Mouse (Mus musculus) frontal cortex, postnatal 10 days (tissue): ENCODE results near the gene Rtn1.

Experiments used
- DNase-seq, 2 experiments: peaks; one replicate each; pipeline ENCODE4 v3.0.0; 2022; ENCODE audit warnings: low spot score in 2 of 2, mixed read lengths in 1 of 2

The Rtn1 gene

GRCm38 (mm10) chr12:72279129-72279875 is 129.6 kb downstream of the Rtn1 start:
- no peak for DNase-seq

- DNase-seq, result no peak
Measured at GRCm38 (mm10) chr12:72273721-72274414, 135.0 kb downstream of the Rtn1 start.

DNA sequence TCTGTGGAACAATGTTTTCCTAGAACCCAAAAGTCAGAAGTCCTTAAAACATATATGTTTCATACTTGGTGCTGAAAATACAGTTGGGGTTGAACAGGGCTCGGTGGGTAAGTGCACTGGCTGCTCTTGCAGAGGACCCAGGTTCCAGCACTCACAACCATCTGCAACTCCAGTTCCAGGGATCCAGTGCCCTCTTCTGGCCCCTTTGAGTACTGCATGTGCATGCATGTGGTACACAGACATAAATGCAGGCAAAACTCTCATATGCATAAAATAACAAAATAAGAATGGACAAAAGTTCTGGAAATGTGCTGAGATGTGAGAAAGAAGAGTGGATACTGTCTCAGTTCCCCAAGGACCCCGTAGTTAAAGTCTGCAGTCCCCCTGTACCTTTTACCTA is 141.2 kb downstream of the Rtn1 start:
- no peak for DNase-seq

GRCm38 (mm10) chr12:72265261-72266228 is 143.3 kb downstream of the Rtn1 start:
- peak; percentile 60 to 72 for DNase-seq

DNA sequence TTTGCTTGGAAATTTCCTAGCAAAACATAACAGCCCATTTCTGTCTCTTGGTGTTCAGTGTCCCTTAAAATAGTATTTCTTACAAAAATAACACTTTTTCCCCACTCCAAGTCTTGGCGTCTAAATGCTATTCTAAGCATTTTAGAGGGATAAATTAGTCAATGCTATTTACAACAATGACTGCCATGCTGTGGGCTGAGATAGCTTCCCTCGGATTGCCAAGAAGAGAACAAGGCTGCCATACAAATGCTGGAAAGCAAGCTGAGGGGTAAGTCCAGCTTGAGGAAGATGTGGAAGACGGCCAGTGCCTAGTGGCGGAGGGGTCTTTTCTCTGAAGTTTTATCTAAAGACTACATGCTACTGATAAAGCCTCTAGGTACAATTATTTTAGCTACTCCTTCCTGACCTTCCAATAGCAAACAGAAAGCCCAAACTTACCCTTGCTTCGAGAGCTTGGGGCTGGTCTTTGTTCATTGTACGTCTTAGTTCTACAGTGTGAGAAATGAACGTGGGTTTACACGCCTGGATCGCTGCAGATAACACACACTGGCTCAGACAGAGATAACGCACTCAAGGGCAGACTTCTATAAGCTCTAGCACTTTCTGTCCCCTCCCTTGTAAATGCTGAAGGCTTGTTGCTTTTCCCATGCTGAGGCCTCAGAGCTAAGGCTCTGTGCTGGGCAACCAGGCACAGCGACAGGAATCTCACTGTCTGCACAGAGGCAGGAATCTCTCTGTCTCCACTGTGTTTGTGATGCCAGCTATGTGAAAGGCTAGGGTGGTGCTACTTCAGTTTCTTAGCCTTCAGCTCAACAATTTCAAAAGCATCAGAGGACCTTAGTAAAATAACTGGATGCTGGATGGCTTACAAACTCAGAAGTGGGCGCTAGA is 145.4 kb downstream of the Rtn1 start:
- no peak for DNase-seq

GRCm38 (mm10) chr12:72257000-72257399 is 151.9 kb downstream of the Rtn1 start:
- DNase-seq, result no peak

DNA sequence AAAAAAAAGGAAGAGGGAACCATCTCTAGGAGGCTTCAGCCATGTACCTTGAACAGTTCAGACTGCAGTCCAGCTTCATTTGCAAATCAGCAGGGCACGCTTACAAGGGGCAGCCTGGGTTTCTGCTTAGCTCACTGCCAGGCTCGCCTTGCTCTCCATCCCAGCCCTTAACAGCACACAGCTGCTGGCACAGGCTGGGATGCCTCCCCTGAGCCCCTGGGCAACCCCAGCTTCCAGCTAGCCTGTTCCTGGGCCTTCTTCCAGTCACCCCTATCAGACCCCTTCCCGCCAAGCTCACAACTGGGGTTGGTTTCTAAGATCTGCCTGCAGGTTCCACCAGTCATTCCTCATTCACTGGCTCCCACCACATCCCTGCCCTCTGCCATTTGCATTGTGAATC is 155.8 kb downstream of the Rtn1 start:
- DNase-seq, result no peak

DNA sequence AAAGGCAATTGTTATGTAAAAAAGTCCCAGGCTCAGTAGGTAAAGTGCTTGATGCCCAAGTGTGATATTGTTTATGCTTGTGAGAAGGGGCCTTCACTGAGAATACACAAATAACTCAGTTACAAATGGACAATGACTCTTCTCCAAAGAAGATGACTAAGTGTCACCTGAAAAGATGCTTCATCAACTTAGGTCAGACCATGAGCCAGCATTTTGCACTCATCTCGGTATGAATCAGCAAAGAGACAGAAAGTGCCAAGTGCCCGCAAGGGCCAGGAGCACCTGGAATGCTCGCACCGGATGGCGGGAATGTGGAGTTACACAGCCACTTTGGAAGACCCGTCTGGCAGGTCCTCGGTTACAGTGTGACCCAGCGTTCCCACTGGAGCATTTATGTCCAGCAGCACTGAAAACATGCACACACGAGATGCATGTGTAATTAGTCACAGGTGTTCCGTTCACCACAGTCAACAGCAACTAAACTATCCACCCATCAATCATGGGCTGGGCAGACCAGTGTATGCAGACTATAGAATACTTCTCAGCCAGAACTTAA is 156.9 kb downstream of the Rtn1 start:
- no peak for DNase-seq

GRCm38 (mm10) chr12:72244951-72245350 is 163.9 kb downstream of the Rtn1 start:
- no peak for DNase-seq

DNA sequence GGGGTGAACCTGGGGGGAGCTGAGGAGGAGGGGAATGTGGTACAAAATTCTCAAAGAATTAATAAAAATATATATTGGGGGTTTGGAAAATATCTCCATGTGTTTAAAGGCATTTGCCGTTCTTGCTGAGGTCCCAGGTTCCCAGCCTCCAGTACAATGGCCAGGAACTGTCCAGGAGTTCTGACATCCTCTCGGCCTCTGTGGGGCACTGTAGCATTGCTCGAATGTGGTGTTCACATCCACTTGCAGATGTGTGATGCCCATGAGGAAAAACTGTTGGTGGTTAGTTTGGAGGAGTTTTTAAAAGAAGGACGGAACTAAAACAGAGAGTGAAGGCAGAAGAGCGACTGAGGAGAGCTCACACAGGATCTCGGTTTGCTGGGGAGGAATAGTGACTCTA is 166.0 kb downstream of the Rtn1 start:
- DNase-seq, result no peak

DNA sequence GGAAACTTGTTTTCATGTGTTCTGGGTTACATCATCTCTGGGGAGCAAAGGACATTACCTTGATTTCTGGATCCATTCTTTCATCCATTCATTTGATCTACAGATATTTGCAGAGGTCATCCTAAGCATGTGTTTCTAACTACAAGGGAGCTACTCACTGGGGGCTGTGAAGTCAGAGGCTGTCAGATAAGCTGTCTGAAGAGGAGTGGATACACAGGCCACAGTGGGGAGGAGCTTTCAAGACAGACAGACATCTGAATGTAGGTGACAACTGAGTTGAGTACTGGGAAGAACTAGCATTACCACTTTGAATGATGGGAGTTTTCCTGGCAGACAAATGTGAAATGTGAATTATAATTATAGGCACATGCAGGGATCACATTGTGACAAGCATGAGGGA is 168.3 kb downstream of the Rtn1 start:
- DNase-seq, result no peak

DNA sequence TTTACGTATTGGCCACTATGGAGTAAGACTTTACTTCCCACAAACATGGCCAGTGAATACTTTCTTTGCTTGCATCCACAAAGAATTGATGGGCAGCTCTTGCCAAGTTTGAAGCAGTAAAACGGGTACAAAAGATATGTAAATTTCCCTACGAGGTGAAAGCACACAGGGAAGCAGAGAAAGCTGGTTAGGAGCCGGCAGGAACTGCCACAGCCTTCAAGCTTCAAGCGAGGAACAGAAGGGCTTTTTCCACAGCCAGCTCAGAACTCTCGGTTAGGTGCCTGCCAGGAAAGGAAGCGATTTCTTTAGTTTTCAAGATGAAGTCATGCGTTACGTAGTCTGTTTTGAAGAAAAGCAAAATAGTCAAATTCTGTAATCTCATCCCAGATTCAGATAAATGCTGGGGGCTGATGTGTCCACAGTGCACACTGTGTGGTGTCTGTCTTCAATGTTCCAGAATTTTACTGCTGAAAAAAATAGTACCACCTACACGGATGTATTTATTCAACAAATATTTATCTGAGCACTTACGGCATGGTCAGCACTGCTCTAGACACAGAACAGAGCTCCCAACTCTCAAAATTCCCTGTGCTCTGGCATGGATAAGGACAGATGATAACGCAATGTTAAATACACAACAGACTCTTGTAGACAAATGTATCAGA is 169.5 kb downstream of the Rtn1 start:
- no peak for DNase-seq

GRCm38 (mm10) chr12:72237251-72237650 is 171.6 kb downstream of the Rtn1 start:
- DNase-seq, result no peak

GRCm38 (mm10) chr12:72236564-72237011 is 172.3 kb downstream of the Rtn1 start:
- DNase-seq, result peak; percentile 85 to 86

DNA sequence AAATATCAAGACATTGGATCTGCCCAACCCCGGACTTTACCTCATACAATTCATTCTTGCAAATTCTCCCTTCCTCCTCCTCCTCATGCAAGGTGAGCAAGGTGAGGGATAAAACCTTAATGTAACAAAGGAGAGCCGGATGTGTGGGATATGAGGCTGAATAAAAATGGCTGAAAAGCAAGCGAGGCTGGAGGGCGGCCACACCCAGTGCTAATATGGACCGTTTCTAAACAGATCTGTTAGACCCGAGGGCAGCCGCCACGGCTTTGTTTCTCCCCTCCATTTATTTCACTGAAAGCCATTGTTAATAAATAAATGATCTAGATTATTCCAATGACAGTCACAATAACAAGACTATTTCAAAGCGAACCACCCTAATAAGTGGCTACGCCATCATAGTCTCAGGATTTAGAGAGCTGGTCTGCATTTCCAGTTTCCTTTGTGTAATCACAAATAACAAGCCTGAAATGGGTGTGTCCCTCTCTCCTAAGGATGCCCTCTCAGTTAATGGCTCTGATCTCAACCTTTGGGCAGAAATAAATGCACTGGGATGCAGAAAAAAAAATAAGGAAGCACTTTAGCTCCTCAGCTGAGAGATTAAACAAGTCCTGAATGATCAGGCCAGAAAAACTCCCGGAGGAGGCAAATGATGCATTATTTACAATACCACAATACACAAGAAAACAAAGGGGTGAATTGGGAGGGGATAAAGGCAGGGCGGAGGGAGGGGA is 173.1 kb downstream of the Rtn1 start:
- DNase-seq, result peak in 1 of 2 experiments; percentile 43

DNA sequence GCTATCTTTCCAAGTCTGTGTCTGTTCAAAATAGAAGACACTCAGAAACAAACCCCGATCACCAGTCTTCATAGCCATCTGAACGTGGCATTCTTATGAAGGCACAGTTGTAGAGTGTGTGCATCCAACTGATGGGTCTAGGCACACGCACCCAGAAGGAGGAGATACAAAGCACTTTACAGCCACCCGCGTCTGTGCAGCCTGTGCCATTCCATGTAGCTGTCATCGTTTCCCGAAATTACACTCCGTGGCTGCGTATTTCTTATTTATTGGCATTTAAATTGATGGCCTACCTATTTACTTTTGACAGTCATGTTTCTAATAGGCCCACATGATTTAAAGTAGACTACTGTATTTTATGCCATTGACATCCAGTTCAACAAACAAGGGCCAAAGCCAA is 173.9 kb downstream of the Rtn1 start:
- no peak for DNase-seq

DNA sequence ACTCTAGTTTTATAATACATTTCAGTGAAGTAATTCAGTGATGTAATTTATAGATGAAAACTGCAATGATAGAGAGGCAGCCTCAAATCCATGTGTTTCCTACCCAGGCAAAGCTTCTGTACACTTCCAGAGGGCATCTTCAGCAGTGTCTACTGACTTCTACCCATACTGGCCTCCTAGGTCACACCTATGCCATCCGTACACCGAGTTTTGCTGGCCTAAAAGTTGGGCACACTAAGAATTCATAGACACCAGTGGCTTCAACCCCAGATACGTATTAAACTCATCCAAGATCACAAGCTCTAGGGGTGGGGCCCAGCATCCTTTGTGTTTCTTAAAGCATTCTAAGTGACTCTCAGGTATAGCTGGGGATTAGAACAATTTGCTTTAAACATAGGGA is 174.7 kb downstream of the Rtn1 start:
- no peak for DNase-seq

GRCm38 (mm10) chr12:72232826-72233790 is 175.7 kb downstream of the Rtn1 start:
- DNase-seq, result no peak
